Mouse (Mus musculus): ENCODE measurements around the gene Prkcz.

GRCm38 (mm10) chr4:155249648-155250351, 111.4 kb downstream of the Prkcz start, which contains the start of gene Faap20:
- TF ChIP-seq EP300 (IDR thresholded peaks at IDR 0.05; ENCODE audit: low read length) (no peak), MAZ (IDR thresholded peaks at IDR 0.05; ENCODE audit: low read depth, low read length) (peak; percentile 55; the same call in 1 of the 2 replicates), POLR2A (IDR thresholded peaks at IDR 0.05; ENCODE audit: low read depth, low read length) (peak; percentile 83)
